Mouse (Mus musculus): ENCODE measurements around the gene Olfr874. TPM values are rescaled to one million over a fixed set of nuclear protein-coding genes. Genes with fewer than 3 reads are reported as not detected.

Olfr874 gene
- total RNA-seq (2023), result not detected

DNA sequence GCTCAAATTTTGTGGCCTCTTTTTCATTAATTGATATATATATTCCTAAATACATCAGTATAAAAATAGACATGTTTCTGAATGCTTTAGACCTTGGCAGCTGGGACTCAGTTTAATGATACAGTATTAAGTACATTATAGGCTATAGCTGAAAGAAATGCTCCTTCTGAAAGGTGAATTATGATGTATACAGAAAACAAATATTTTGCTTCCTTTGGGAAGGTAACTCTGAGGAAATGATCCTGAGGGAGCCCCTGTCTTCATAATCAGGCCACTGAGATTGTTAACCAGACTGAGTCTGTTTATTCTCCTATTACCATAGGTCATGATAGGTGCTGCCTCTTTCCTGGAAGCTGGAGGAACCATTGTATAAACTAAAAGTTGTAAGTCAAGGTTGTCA, at the start of gene Olfr874:
Gene Olfr874, plus strand, starts transcription at position 301 of the 400 bp plus-strand sequence.

DNA sequence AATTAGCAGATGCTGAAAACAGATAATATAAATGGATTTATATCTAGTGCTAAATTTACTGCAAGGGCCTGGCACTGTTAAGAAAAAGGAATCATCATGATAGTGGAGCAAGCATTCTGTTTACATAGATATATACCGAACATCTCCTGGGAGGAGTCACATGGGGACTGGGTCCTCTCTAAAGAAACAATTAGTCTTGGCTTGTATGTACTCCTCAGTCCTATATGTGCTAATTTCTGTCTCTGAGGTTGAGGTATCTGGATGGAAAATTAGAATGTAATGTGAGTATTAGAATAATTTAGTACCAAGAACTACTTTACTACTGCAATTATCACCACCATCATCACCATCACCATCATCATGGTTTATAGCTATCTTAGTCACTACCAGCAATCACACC, 28.8 kb upstream of the Olfr874 start, which contains the start of gene Olfr160:
Gene Olfr160, minus strand, starts transcription at position 101 of the 400 bp plus-strand sequence.

GRCm38 (mm10) chr9:37771759-37772158, 26.9 kb downstream of the Olfr874 start, which contains the start of gene Olfr875:
Gene Olfr875, plus strand, starts transcription at chr9:37771857.

Other genes with a start within 250 kb of the Olfr874 start
- not detected for gene Esam, start 217.0 kb upstream of the Olfr874 start, total RNA-seq (2023)
- gene Vsig2, start 205.9 kb upstream of the Olfr874 start, total RNA-seq (2023), result not detected
- gene Nrgn, start 192.2 kb upstream of the Olfr874 start, total RNA-seq (2023), result 1 to 10 TPM; 2.4 to 3.6 TPM
- 10 to 100 TPM; 10.4 to 12.5 TPM for gene Siae, start 189.4 kb upstream of the Olfr874 start, total RNA-seq (2023)
- 1 to 10 TPM; 1.7 to 2.1 TPM for gene Spa17, start 131.4 kb upstream of the Olfr874 start, total RNA-seq (2023)
- 10 to 100 TPM; 53.0 to 53.5 TPM for gene Tbrg1, start 87.8 kb upstream of the Olfr874 start, total RNA-seq (2023)
- gene Panx3, start 75.9 kb upstream of the Olfr874 start, total RNA-seq (2023), result not detected
- not detected for gene Olfr160, start 28.9 kb upstream of the Olfr874 start, total RNA-seq (2023)
- not detected for gene Olfr875, start 26.8 kb downstream of the Olfr874 start, total RNA-seq (2023)
- not detected for gene Olfr876, start 57.9 kb downstream of the Olfr874 start, total RNA-seq (2023)
- not detected for gene Olfr877, start 109.2 kb downstream of the Olfr874 start, total RNA-seq (2023)
- not detected for gene Olfr145, start 151.6 kb downstream of the Olfr874 start, total RNA-seq (2023)
- gene Olfr878, start 172.7 kb downstream of the Olfr874 start, total RNA-seq (2023), result not detected
- gene Olfr881, start 246.7 kb downstream of the Olfr874 start, total RNA-seq (2023), result not detected